ENCODE assay signal across 9 mouse cellular contexts in the genomic region with DNA sequence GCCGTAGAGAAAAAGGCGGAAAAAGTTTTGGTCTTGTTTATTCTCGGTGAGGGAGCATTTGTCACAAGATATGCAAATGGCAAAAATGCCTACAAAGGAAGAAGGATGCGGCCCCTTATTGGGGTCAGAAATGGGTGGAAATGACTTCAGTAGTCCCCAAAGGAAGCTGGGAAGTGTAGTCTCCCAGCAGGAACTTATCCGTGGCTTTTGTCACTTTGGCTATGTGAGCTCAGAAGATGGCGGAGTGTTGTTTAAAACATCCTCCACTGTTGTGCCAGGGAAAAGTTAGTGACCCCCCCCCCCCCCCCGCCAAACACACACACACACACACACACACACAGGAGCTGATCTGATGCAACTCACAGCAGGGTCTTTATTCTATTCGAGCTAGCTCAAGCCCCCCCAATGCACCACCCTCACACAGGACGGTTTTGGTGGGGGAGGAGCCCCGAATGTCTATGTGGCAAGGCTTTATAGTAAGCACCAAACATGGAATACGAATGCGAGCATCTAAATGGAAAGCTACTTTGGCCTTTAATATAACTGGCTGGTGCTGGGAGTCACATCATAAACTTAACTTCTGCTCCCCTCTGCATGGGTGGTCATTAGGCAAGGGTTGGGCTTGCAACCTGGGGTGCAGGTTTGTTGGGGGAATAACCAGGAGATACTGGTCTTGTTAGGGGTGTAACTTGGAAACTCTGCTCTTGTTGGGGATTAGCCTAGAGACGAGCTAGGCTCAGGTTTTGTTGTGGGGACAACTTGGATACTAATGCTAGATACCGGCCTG. TPM values are rescaled to one million over a fixed set of nuclear protein-coding genes. Genes with fewer than 3 reads are reported as not detected.
DNase-seq lines count a peak whose midpoint lies in the region; ATAC-seq and TF ChIP-seq lines count a peak whose summit lies in the region.
"Had no signal": no experiment of that assay in that cellular context is flagged by ENCODE, and none has a peak within 500 bp of the region (broad histone marks: within the 10 kb centered on the region; RNA-seq: fewer than 3 reads in every experiment).

No protein-coding gene starts in this region.

- TF ChIP-seq EP300 in ES-Bruce4 (IDR thresholded peaks at IDR 0.05; ENCODE audit: insufficient read depth, low read depth, low read length): no peak

- TF ChIP-seq POLR2A in ES-Bruce4 (IDR thresholded peaks at IDR 0.05; ENCODE audit: insufficient read depth, low read length): no peak
- TF ChIP-seq POLR2A in bone marrow macrophage, adult 2 months (IDR thresholded peaks at IDR 0.05; ENCODE audit: borderline replicate concordance, low read depth, low read length): no peak

- H3K4me1 ChIP-seq in ES-Bruce4 (ENCODE audit: control insufficient read depth, insufficient read depth, low read length): no peaks in the 10 kb centered on the region
- peaks cover 7% of the 10 kb centered on the region; the same call in 1 of the 2 replicates for H3K4me1 ChIP-seq in bone marrow macrophage, adult 2 months (ENCODE audit: control insufficient read depth, insufficient read depth, low read length)
- peaks cover 16% of the 10 kb centered on the region for H3K4me1 ChIP-seq in forebrain, embryonic 12.5 days
- peaks cover 18% of the 10 kb centered on the region for H3K4me1 ChIP-seq in hindbrain, embryonic 14.5 days (replicated peaks; ENCODE audit: control insufficient read depth, insufficient read depth, low read length)

- peak overlapping the region; percentile 90 for H3K4me3 ChIP-seq in ES-Bruce4 (ENCODE audit: low read depth, low read length)
- peak overlapping the region; percentile 68 for H3K4me3 ChIP-seq in bone marrow macrophage, adult 2 months (ENCODE audit: insufficient read depth, low read length)
- peak overlapping the region; percentile 50 for H3K4me3 ChIP-seq in forebrain, embryonic 12.5 days (replicated peaks)
- peak overlapping the region; percentile 53 for H3K4me3 ChIP-seq in hindbrain, embryonic 14.5 days (replicated peaks; ENCODE audit: low read length)

- H3K27ac ChIP-seq in ES-Bruce4 (ENCODE audit: insufficient read depth, low read length): peak overlapping the region; percentile 69
- peak overlapping the region; percentile 93 for H3K27ac ChIP-seq in bone marrow macrophage, adult 2 months (ENCODE audit: insufficient read depth, low read depth, low read length)
- H3K27ac ChIP-seq in forebrain, embryonic 12.5 days: peak overlapping the region; percentile 97
- H3K27ac ChIP-seq in hindbrain, embryonic 14.5 days: peak overlapping the region; percentile 99

- H3K9me3 ChIP-seq in ES-Bruce4 (replicated peaks; ENCODE audit: control insufficient read depth, insufficient read depth, low read length, poor library complexity, severe bottlenecking): no peaks in the 10 kb centered on the region
- no peaks in the 10 kb centered on the region for H3K9me3 ChIP-seq in forebrain, embryonic 12.5 days
- no peaks in the 10 kb centered on the region for H3K9me3 ChIP-seq in hindbrain, embryonic 14.5 days (ENCODE audit: control insufficient read depth, low read length)

- H3K36me3 ChIP-seq in ES-Bruce4 (ENCODE audit: control insufficient read depth, insufficient read depth, low read length, poor library complexity, severe bottlenecking): no peaks in the 10 kb centered on the region
- H3K36me3 ChIP-seq in forebrain, embryonic 12.5 days (replicated peaks): peaks cover 18% of the 10 kb centered on the region
- H3K36me3 ChIP-seq in hindbrain, embryonic 14.5 days (replicated peaks; ENCODE audit: control insufficient read depth, insufficient read depth): peaks cover 17% of the 10 kb centered on the region

- ATAC-seq in forebrain, embryonic 12.5 days (ENCODE audit: low FRiP score): peak; percentile 86
- ATAC-seq in hindbrain, embryonic 14.5 days (ENCODE audit: low FRiP score): peak; percentile 87

- TF ChIP-seq CTCF in ES-Bruce4 (IDR thresholded peaks at IDR 0.05; ENCODE audit: low read depth, low read length): no peak
- no peak for TF ChIP-seq CTCF in bone marrow macrophage, adult 2 months (IDR thresholded peaks at IDR 0.05; ENCODE audit: low read depth, low read length)

- WGBS in forebrain, embryonic 12.5 days: 29% methylated on average over 13 of the region's 14 CpGs
- 28% methylated on average over 14 of the region's 14 CpGs for WGBS in hindbrain, embryonic 14.5 days

- peak; percentile 83 for DNase-seq in hindbrain, embryonic 14.5 days (ENCODE audit: low spot score)
- peak; percentile 61 to 62 for DNase-seq in left cerebral cortex, adult 18-20 months (ENCODE audit: low spot score in 2 of 2)
- DNase-seq in lung, postnatal 14 days: peak; percentile 60
- peak; percentile 48 to 78 for DNase-seq in right cerebral cortex, postnatal 36 days (ENCODE audit: low spot score in 2 of 2)
- no peak for DNase-seq in ovary, postnatal 36 days (ENCODE audit: low spot score)

- H3K9ac ChIP-seq in ES-Bruce4 (ENCODE audit: low read depth, poor library complexity, severe bottlenecking): peak overlapping the region; percentile 56
- H3K9ac ChIP-seq in forebrain, embryonic 12.5 days: peak overlapping the region; percentile 62
- H3K9ac ChIP-seq in hindbrain, embryonic 14.5 days: peak overlapping the region; percentile 88

- H3K27me3 ChIP-seq in ES-Bruce4 (ENCODE audit: control insufficient read depth, insufficient read depth, low read length, poor library complexity, severe bottlenecking): no peaks in the 10 kb centered on the region
- no peaks in the 10 kb centered on the region for H3K27me3 ChIP-seq in forebrain, embryonic 12.5 days
- no peaks in the 10 kb centered on the region for H3K27me3 ChIP-seq in hindbrain, embryonic 14.5 days (ENCODE audit: control insufficient read depth, insufficient read depth, low read length)

- H3K4me2 ChIP-seq in forebrain, embryonic 12.5 days: peak overlapping the region; percentile 70
- peak overlapping the region; percentile 91 for H3K4me2 ChIP-seq in hindbrain, embryonic 14.5 days (replicated peaks)

RNA-seq across cellular contexts. Expression of gene Lrrc61, which starts 0.7 kb away (rescaled TPM):
- 6.2 and 12.1 TPM in 2 replicates for polyA plus RNA-seq in ES-Bruce4 (2011; ENCODE audit: insufficient read depth, insufficient read length, low read depth, missing spikeins)
- polyA plus RNA-seq in bone marrow macrophage, adult 2 months (2012; ENCODE audit: insufficient read depth, insufficient read length, missing spikeins): 17.3 and 19.1 TPM in 2 replicates
- polyA plus RNA-seq in forebrain, embryonic 12.5 days (2016; fragmentation: Nextera tagmentation; extraction: Ambion mirVana): 16.7 and 21.3 TPM in 2 replicates
- polyA plus RNA-seq in hindbrain, embryonic 14.5 days (2014; fragmentation: Nextera tagmentation; extraction: Ambion mirVana): 18.2 and 20.8 TPM in 2 replicates
- 10 to 100 TPM; 35.4 to 40.3 TPM for total RNA-seq in left cerebral cortex, adult 18-20 months (2021)

RNA-seq across cellular contexts. Expression of gene Rarres2, which starts 17.3 kb away (rescaled TPM):
- polyA plus RNA-seq in ES-Bruce4 (2011; ENCODE audit: insufficient read depth, insufficient read length, low read depth, missing spikeins): 0.90 TPM in 1 of 2 replicates, not detected in the other
- not detected in 2 replicates for polyA plus RNA-seq in bone marrow macrophage, adult 2 months (2012; ENCODE audit: insufficient read depth, insufficient read length, missing spikeins)
- 0.74 and 1.2 TPM in 2 replicates for polyA plus RNA-seq in forebrain, embryonic 12.5 days (2016; fragmentation: Nextera tagmentation; extraction: Ambion mirVana)
- polyA plus RNA-seq in hindbrain, embryonic 14.5 days (2014; fragmentation: Nextera tagmentation; extraction: Ambion mirVana): 5.2 and 8.2 TPM in 2 replicates
- 10 to 100 TPM; 12.0 to 14.4 TPM for total RNA-seq in left cerebral cortex, adult 18-20 months (2021)

RNA-seq across cellular contexts. Expression of gene Atp6v0e2, which starts 17.9 kb away (rescaled TPM):
- polyA plus RNA-seq in ES-Bruce4 (2011; ENCODE audit: insufficient read depth, insufficient read length, low read depth, missing spikeins): 16.9 and 20.3 TPM in 2 replicates
- 1.2 TPM in 1 of 2 replicates, not detected in the other for polyA plus RNA-seq in bone marrow macrophage, adult 2 months (2012; ENCODE audit: insufficient read depth, insufficient read length, missing spikeins)
- polyA plus RNA-seq in forebrain, embryonic 12.5 days (2016; fragmentation: Nextera tagmentation; extraction: Ambion mirVana): 78.6 and 88.3 TPM in 2 replicates
- polyA plus RNA-seq in hindbrain, embryonic 14.5 days (2014; fragmentation: Nextera tagmentation; extraction: Ambion mirVana): 230 and 241 TPM in 2 replicates
- total RNA-seq in left cerebral cortex, adult 18-20 months (2021): 100 to 1,000 TPM; 423 to 437 TPM

RNA-seq across cellular contexts. Expression of gene Gm45021, which starts 34.1 kb away (rescaled TPM):
- not detected in 2 replicates for polyA plus RNA-seq in ES-Bruce4 (2011; ENCODE audit: insufficient read depth, insufficient read length, low read depth, missing spikeins)
- not detected in 2 replicates for polyA plus RNA-seq in bone marrow macrophage, adult 2 months (2012; ENCODE audit: insufficient read depth, insufficient read length, missing spikeins)
- not detected in 2 replicates for polyA plus RNA-seq in forebrain, embryonic 12.5 days (2016; fragmentation: Nextera tagmentation; extraction: Ambion mirVana)
- not detected in 2 replicates for polyA plus RNA-seq in hindbrain, embryonic 14.5 days (2014; fragmentation: Nextera tagmentation; extraction: Ambion mirVana)
- not detected for total RNA-seq in left cerebral cortex, adult 18-20 months (2021)
- total RNA-seq: heart, adult 18-20 months had no signal

RNA-seq across cellular contexts. Expression of gene Repin1, which starts 38.4 kb away (rescaled TPM):
- 12.5 and 13.3 TPM in 2 replicates for polyA plus RNA-seq in ES-Bruce4 (2011; ENCODE audit: insufficient read depth, insufficient read length, low read depth, missing spikeins)
- polyA plus RNA-seq in bone marrow macrophage, adult 2 months (2012; ENCODE audit: insufficient read depth, insufficient read length, missing spikeins): 10.7 and 13.3 TPM in 2 replicates
- 46.7 and 50.0 TPM in 2 replicates for polyA plus RNA-seq in forebrain, embryonic 12.5 days (2016; fragmentation: Nextera tagmentation; extraction: Ambion mirVana)
- 37.4 and 41.7 TPM in 2 replicates for polyA plus RNA-seq in hindbrain, embryonic 14.5 days (2014; fragmentation: Nextera tagmentation; extraction: Ambion mirVana)
- total RNA-seq in left cerebral cortex, adult 18-20 months (2021): 10 to 100 TPM; 55.0 to 58.6 TPM
